Mouse (Mus musculus): Measurements from ENCODE around the gene Slc15a1. TPM values are rescaled to one million over a fixed set of nuclear protein-coding genes. Genes with fewer than 3 reads are reported as not detected.

Slc15a1 gene
- polyA plus RNA-seq, 1 experiment: 0.11 TPM

GRCm38 (mm10) chr14:121453130-121453529 is 51.9 kb downstream of the Slc15a1 start:
- Histone ChIP-seq H3K4me3 (ENCODE audit: insufficient read depth, low read depth, low read length) (no peak overlapping the region), H3K27me3 (replicated peaks; ENCODE audit: control insufficient read depth, insufficient read depth, low read length) (no peaks in the 10 kb centered on the region), H3K36me3 (ENCODE audit: control insufficient read depth, insufficient read depth, low read length) (no peaks in the 10 kb centered on the region), H3K27ac (ENCODE audit: insufficient read depth, low read depth, low read length) (no peak overlapping the region), H3K4me1 (ENCODE audit: control insufficient read depth, insufficient read depth, low read length) (no peaks in the 10 kb centered on the region)
- TF ChIP-seq CTCF (conservative IDR thresholded peaks at IDR 0.05; ENCODE audit: insufficient read depth, insufficient read length, low read depth, low read length) (no peak), POLR2A (IDR thresholded peaks at IDR 0.05; ENCODE audit: low read depth, low read length) (no peak)
- DNase-seq: no peak
- WGBS: 58% methylated on average over 3 of the region's 3 CpGs

- no peak for TF ChIP-seq CTCF (conservative IDR thresholded peaks at IDR 0.05; ENCODE audit: insufficient read depth, insufficient read length, low read depth, low read length)
- TF ChIP-seq POLR2A (IDR thresholded peaks at IDR 0.05; ENCODE audit: low read depth, low read length): no peak
- no peak overlapping the region for H3K4me3 ChIP-seq (ENCODE audit: insufficient read depth, low read depth, low read length)
- H3K27me3 ChIP-seq (replicated peaks; ENCODE audit: control insufficient read depth, insufficient read depth, low read length): no peaks in the 10 kb centered on the region
- no peak overlapping the region for H3K27ac ChIP-seq (ENCODE audit: insufficient read depth, low read depth, low read length)
- no peaks in the 10 kb centered on the region for H3K4me1 ChIP-seq (ENCODE audit: control insufficient read depth, insufficient read depth, low read length)
- DNase-seq: no peak
- H3K36me3 ChIP-seq (ENCODE audit: control insufficient read depth, insufficient read depth, low read length): no peaks in the 10 kb centered on the region
- 80% methylated on average over 6 of the region's 6 CpGs for WGBS
These were observed 52.8 kb downstream of the Slc15a1 start for GRCm38 (mm10) chr14:121452227-121452626.

- WGBS: 74% methylated on average over 7 of the region's 7 CpGs
- Histone ChIP-seq H3K36me3 (ENCODE audit: control insufficient read depth, insufficient read depth, low read length) (no peaks in the 10 kb centered on the region), H3K27me3 (replicated peaks; ENCODE audit: control insufficient read depth, insufficient read depth, low read length) (no peaks in the 10 kb centered on the region), H3K27ac (ENCODE audit: insufficient read depth, low read depth, low read length) (no peak overlapping the region), H3K4me1 (ENCODE audit: control insufficient read depth, insufficient read depth, low read length) (no peaks in the 10 kb centered on the region), H3K4me3 (ENCODE audit: insufficient read depth, low read depth, low read length) (no peak overlapping the region)
- DNase-seq: no peak
- TF ChIP-seq POLR2A (IDR thresholded peaks at IDR 0.05; ENCODE audit: low read depth, low read length) (no peak), CTCF (conservative IDR thresholded peaks at IDR 0.05; ENCODE audit: insufficient read depth, insufficient read length, low read depth, low read length) (no peak)
These were observed 53.5 kb downstream of the Slc15a1 start for GRCm38 (mm10) chr14:121451424-121452029.

GRCm38 (mm10) chr14:121450504-121451423 is 54.3 kb downstream of the Slc15a1 start:
- TF ChIP-seq CTCF (conservative IDR thresholded peaks at IDR 0.05; ENCODE audit: insufficient read depth, insufficient read length, low read depth, low read length): peak; percentile 62
- no peak for TF ChIP-seq POLR2A (IDR thresholded peaks at IDR 0.05; ENCODE audit: low read depth, low read length)
- no peaks in the 10 kb centered on the region for H3K27me3 ChIP-seq (replicated peaks; ENCODE audit: control insufficient read depth, insufficient read depth, low read length)
- no peak overlapping the region for H3K4me3 ChIP-seq (ENCODE audit: insufficient read depth, low read depth, low read length)
- no peak overlapping the region for H3K27ac ChIP-seq (ENCODE audit: insufficient read depth, low read depth, low read length)
- no peaks in the 10 kb centered on the region for H3K4me1 ChIP-seq (ENCODE audit: control insufficient read depth, insufficient read depth, low read length)
- no peaks in the 10 kb centered on the region for H3K36me3 ChIP-seq (ENCODE audit: control insufficient read depth, insufficient read depth, low read length)
- WGBS: 16% methylated on average over 18 of the region's 18 CpGs
- DNase-seq: peak; percentile 80

GRCm38 (mm10) chr14:121446951-121447350 is 58.1 kb downstream of the Slc15a1 start:
- Histone ChIP-seq H3K36me3 (ENCODE audit: control insufficient read depth, insufficient read depth, low read length) (no peaks in the 10 kb centered on the region), H3K4me3 (ENCODE audit: insufficient read depth, low read depth, low read length) (no peak overlapping the region), H3K27ac (ENCODE audit: insufficient read depth, low read depth, low read length) (no peak overlapping the region), H3K27me3 (replicated peaks; ENCODE audit: control insufficient read depth, insufficient read depth, low read length) (no peaks in the 10 kb centered on the region), H3K4me1 (ENCODE audit: control insufficient read depth, insufficient read depth, low read length) (no peaks in the 10 kb centered on the region)
- DNase-seq: no peak
- TF ChIP-seq CTCF (conservative IDR thresholded peaks at IDR 0.05; ENCODE audit: insufficient read depth, insufficient read length, low read depth, low read length) (no peak), POLR2A (IDR thresholded peaks at IDR 0.05; ENCODE audit: low read depth, low read length) (no peak)
- 21% methylated on average over 9 of the region's 9 CpGs for WGBS

- 11% methylated on average over 8 of the region's 8 CpGs for WGBS
These were observed 59.9 kb downstream of the Slc15a1 start for GRCm38 (mm10) chr14:121445194-121445593.

GRCm38 (mm10) chr14:121440807-121441206 is 64.2 kb downstream of the Slc15a1 start:
- no peak overlapping the region for H3K4me3 ChIP-seq (ENCODE audit: insufficient read depth, low read depth, low read length)
- H3K4me1 ChIP-seq (ENCODE audit: control insufficient read depth, insufficient read depth, low read length): no peaks in the 10 kb centered on the region
- no peak for DNase-seq
- H3K36me3 ChIP-seq (ENCODE audit: control insufficient read depth, insufficient read depth, low read length): no peaks in the 10 kb centered on the region
- no peak overlapping the region for H3K27ac ChIP-seq (ENCODE audit: insufficient read depth, low read depth, low read length)
- H3K27me3 ChIP-seq (replicated peaks; ENCODE audit: control insufficient read depth, insufficient read depth, low read length): no peaks in the 10 kb centered on the region
- no peak for TF ChIP-seq CTCF (conservative IDR thresholded peaks at IDR 0.05; ENCODE audit: insufficient read depth, insufficient read length, low read depth, low read length)
- no peak for TF ChIP-seq POLR2A (IDR thresholded peaks at IDR 0.05; ENCODE audit: low read depth, low read length)
- WGBS: 93% methylated on average over 6 of the region's 6 CpGs

More at GRCm38 (mm10) chr14:121445194-121445593, 59.9 kb downstream of the Slc15a1 start:
- H3K27me3 ChIP-seq (replicated peaks; ENCODE audit: control insufficient read depth, insufficient read depth, low read length): no peaks in the 10 kb centered on the region
- H3K4me1 ChIP-seq (ENCODE audit: control insufficient read depth, insufficient read depth, low read length): no peaks in the 10 kb centered on the region
- no peak overlapping the region for H3K27ac ChIP-seq (ENCODE audit: insufficient read depth, low read depth, low read length)
- H3K36me3 ChIP-seq (ENCODE audit: control insufficient read depth, insufficient read depth, low read length): no peaks in the 10 kb centered on the region
- H3K4me3 ChIP-seq (ENCODE audit: insufficient read depth, low read depth, low read length): no peak overlapping the region
- no peak for TF ChIP-seq POLR2A (IDR thresholded peaks at IDR 0.05; ENCODE audit: low read depth, low read length)
- peak; percentile 70 for TF ChIP-seq CTCF (conservative IDR thresholded peaks at IDR 0.05; ENCODE audit: insufficient read depth, insufficient read length, low read depth, low read length)
- peak; percentile 65 for DNase-seq

All from kidney, adult 2 months (tissue).